Mouse (Mus musculus) gonadal fat pad, adult 2 months (tissue): Measurements from ENCODE around the gene Snx9. TPM values are rescaled to one million over a fixed set of nuclear protein-coding genes. Genes with fewer than 3 reads are reported as not detected.

Experiments
- DNase-seq: peaks from one replicate; pipeline ENCODE4 v3.0.0-alpha.2; 2012; ENCODE audit warnings: low read depth
- polyA plus RNA-seq: library from polyadenylated mRNA; depleted of rRNA; stranded (reverse); fragments of >200 nt; gene quantifications from 2 replicates; pipeline ENCODE4 v1.2.3, GENCODE M21; 2012

Gene Snx9
- polyA plus RNA-seq, 1 experiment = 42.3 TPM

GRCm38 (mm10) chr17:5843641-5843990 is 2.5 kb downstream of the Snx9 start:
- no peak for DNase-seq

- no peak for DNase-seq
Measured at GRCm38 (mm10) chr17:5845376-5845775, 4.2 kb downstream of the Snx9 start.

- no peak for DNase-seq
Measured at GRCm38 (mm10) chr17:5846101-5846500, 5.0 kb downstream of the Snx9 start.

- no peak for DNase-seq
Measured at GRCm38 (mm10) chr17:5848706-5849415, 7.7 kb downstream of the Snx9 start.

- DNase-seq = no peak
Measured at GRCm38 (mm10) chr17:5849421-5849910, 8.3 kb downstream of the Snx9 start.

GRCm38 (mm10) chr17:5850031-5850430 is 8.9 kb downstream of the Snx9 start:
- no peak for DNase-seq

GRCm38 (mm10) chr17:5850476-5850875 is 9.3 kb downstream of the Snx9 start:
- no peak for DNase-seq

GRCm38 (mm10) chr17:5853936-5854335 is 12.8 kb downstream of the Snx9 start:
- DNase-seq = no peak

- no peak for DNase-seq
Measured at GRCm38 (mm10) chr17:5855560-5855959, 14.4 kb downstream of the Snx9 start.

GRCm38 (mm10) chr17:5856426-5856825 is 15.3 kb downstream of the Snx9 start:
- no peak for DNase-seq

- DNase-seq = no peak
Measured at GRCm38 (mm10) chr17:5857206-5857605, 16.1 kb downstream of the Snx9 start.

- DNase-seq = no peak
Measured at GRCm38 (mm10) chr17:5858209-5858608, 17.1 kb downstream of the Snx9 start.

GRCm38 (mm10) chr17:5862285-5862684 is 21.2 kb downstream of the Snx9 start:
- no peak for DNase-seq

GRCm38 (mm10) chr17:5862869-5863268 is 21.7 kb downstream of the Snx9 start:
- DNase-seq = no peak

- DNase-seq = no peak
Measured at GRCm38 (mm10) chr17:5863745-5864144, 22.6 kb downstream of the Snx9 start.

- DNase-seq = no peak
Measured at GRCm38 (mm10) chr17:5867456-5867855, 26.3 kb downstream of the Snx9 start.

GRCm38 (mm10) chr17:5868319-5869031 is 27.3 kb downstream of the Snx9 start:
- no peak for DNase-seq

- DNase-seq = no peak
Measured at GRCm38 (mm10) chr17:5869461-5869860, 28.3 kb downstream of the Snx9 start.

- DNase-seq = no peak
Measured at GRCm38 (mm10) chr17:5870002-5870401, 28.9 kb downstream of the Snx9 start.

GRCm38 (mm10) chr17:5870696-5871095 is 29.6 kb downstream of the Snx9 start:
- no peak for DNase-seq

- no peak for DNase-seq
Measured at GRCm38 (mm10) chr17:5872506-5872905, 31.4 kb downstream of the Snx9 start.

GRCm38 (mm10) chr17:5874565-5874964 is 33.4 kb downstream of the Snx9 start:
- DNase-seq = no peak

GRCm38 (mm10) chr17:5877611-5878157 is 36.6 kb downstream of the Snx9 start:
- no peak for DNase-seq
